12 mouse cellular contexts compared by ENCODE assay signal in the genomic region with DNA sequence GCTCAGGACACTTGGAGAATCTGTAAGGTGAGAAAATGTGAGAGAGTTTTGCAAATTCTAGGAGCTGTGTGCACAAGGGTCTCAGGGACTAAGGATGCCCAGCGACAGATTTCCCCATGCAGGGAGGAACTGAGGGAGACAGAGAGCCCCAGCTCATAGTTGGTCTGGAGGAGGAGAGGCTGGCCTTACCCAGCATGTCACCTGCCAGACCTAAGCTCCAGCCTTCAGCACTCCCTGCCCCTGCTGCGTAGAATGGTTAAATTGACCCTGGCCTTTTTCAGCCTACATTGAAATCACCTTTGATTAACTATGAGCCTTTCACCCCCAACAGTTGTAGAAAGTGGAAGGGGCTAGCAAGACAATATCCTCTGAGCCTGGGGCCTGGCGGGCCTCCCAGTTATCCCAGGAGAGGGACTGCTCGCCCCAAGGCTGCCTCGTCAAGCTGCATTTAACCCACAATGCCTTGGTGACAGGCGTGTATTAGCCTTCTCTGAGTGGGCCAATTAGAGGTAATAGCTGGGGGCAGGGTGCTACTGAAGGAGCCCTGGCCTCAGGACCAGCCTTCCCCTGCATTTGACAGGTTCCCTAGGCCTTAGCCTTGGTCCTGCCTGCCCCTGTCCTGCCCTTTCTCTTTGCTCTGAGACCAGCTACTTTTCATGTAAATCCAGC. TPM values are rescaled to one million over a fixed set of nuclear protein-coding genes. Genes with fewer than 3 reads are reported as not detected.
DNase-seq lines count a peak whose midpoint lies in the region; ATAC-seq lines count a peak whose summit lies in the region.
"Had no signal": no experiment of that assay in that cellular context is flagged by ENCODE, and none has a peak within 500 bp of the region (broad histone marks: within the 10 kb centered on the region; RNA-seq: fewer than 3 reads in every experiment).

No protein-coding gene starts in this region.

- intact Hi-C loops in left cerebral cortex, postnatal 4 days (cut with DNase I) = no loop called here
- intact Hi-C loops in left cerebral cortex, postnatal 36 days (cut with DNase I) = no loop called here

- ATAC-seq in forebrain, embryonic 13.5 days = peak; percentile 95
- ATAC-seq: lung, postnatal 0 days had no signal

- H3K4me3 ChIP-seq in forebrain, embryonic 13.5 days = no peak overlapping the region
- H3K4me3 ChIP-seq in limb, embryonic 10.5 days = no peak overlapping the region
- H3K4me3 ChIP-seq: limb, embryonic 13.5 days had no signal

- no peaks in the 10 kb centered on the region for H3K9me3 ChIP-seq in forebrain, embryonic 13.5 days (replicated peaks)
- no peaks in the 10 kb centered on the region for H3K9me3 ChIP-seq in limb, embryonic 10.5 days (replicated peaks)
- H3K9me3 ChIP-seq: limb, embryonic 13.5 days had no signal

- no peak overlapping the region for H3K4me2 ChIP-seq in forebrain, embryonic 13.5 days
- H3K4me2 ChIP-seq: limb, embryonic 13.5 days had no signal

- no peak overlapping the region for H3K9ac ChIP-seq in forebrain, embryonic 13.5 days
- H3K9ac ChIP-seq: limb, embryonic 13.5 days had no signal

- H3K27me3 ChIP-seq in forebrain, embryonic 13.5 days = peaks cover 30% of the 10 kb centered on the region
- no peaks in the 10 kb centered on the region for H3K27me3 ChIP-seq in limb, embryonic 10.5 days (ENCODE audit: low read depth, poor library complexity, severe bottlenecking)
- H3K27me3 ChIP-seq: limb, embryonic 13.5 days had no signal

- peak; percentile 37 for DNase-seq in left cerebral cortex, postnatal 4 days
- no peak for DNase-seq in left cerebral cortex, postnatal 36 days (ENCODE audit: low spot score in 2 of 2)
- peak; percentile 40 for DNase-seq in limb, embryonic 10.5 days (ENCODE audit: low spot score)
- peak; percentile 50 for DNase-seq in retina, embryonic 14.5 days (ENCODE audit: low spot score)
- no peak for DNase-seq in thymus, postnatal 14 days
- DNase-seq in cerebellum, adult 9-11 months = no peak
- DNase-seq in spleen, postnatal 4 days (ENCODE audit: low spot score in 2 of 2) = no peak
- DNase-seq: adrenal gland, postnatal 36 days; cerebellum, postnatal 25 days had no signal

- 6% methylated on average over 6 of the region's 6 CpGs for WGBS in forebrain, embryonic 13.5 days
- 18% methylated on average over 6 of the region's 6 CpGs for WGBS in limb, embryonic 10.5 days

- peak overlapping the region; percentile 72 for H3K27ac ChIP-seq in forebrain, embryonic 13.5 days
- peak overlapping the region; percentile 66 for H3K27ac ChIP-seq in limb, embryonic 10.5 days
- H3K27ac ChIP-seq: limb, embryonic 13.5 days had no signal

- H3K36me3 ChIP-seq in forebrain, embryonic 13.5 days (ENCODE audit: poor library complexity, severe bottlenecking) = no peaks in the 10 kb centered on the region
- H3K36me3 ChIP-seq in limb, embryonic 10.5 days = no peaks in the 10 kb centered on the region
- H3K36me3 ChIP-seq: limb, embryonic 13.5 days had no signal

- peaks cover 35% of the 10 kb centered on the region for H3K4me1 ChIP-seq in forebrain, embryonic 13.5 days
- H3K4me1 ChIP-seq in limb, embryonic 10.5 days = peaks cover 31% of the 10 kb centered on the region

RNA-seq across cellular contexts. Expression of gene Fgd5, which starts 25.6 kb away (rescaled TPM):
- 1 to 10 TPM; 7.5 to 7.9 TPM for total RNA-seq in left cerebral cortex, postnatal 4 days (2021)
- 1 to 10 TPM; 3.5 to 7.0 TPM for total RNA-seq in left cerebral cortex, postnatal 36 days (2021)
- polyA plus RNA-seq in forebrain, embryonic 13.5 days (2015; fragmentation: Nextera tagmentation; extraction: Ambion mirVana) = 5.2 and 6.0 TPM in 2 replicates
- polyA plus RNA-seq in limb, embryonic 10.5 days (2016; fragmentation: Nextera tagmentation; extraction: Ambion mirVana) = 7.0 and 8.0 TPM in 2 replicates

Comparison
In these comparisons a context has a peak if more than half of its experiments do, and no peak if none do; other contexts are left out.
1. DNase-seq: peak in left cerebral cortex, postnatal 4 days (single experiment), limb, embryonic 10.5 days (single experiment) and retina, embryonic 14.5 days (single experiment); none in left cerebral cortex, postnatal 36 days (0 of 2), thymus, postnatal 14 days (single experiment), cerebellum, adult 9-11 months (single experiment) and spleen, postnatal 4 days (0 of 2).